Mouse (Mus musculus): ENCODE results near the gene Prkaca.

GRCm38 (mm10) chr8:84001281-84002000 is 28.6 kb downstream of the Prkaca start, which contains the start of gene 1700067K01Rik:
- TF ChIP-seq MAX (IDR thresholded peaks at IDR 0.05; ENCODE audit: low read length): no peak
- TF ChIP-seq EP300 (IDR thresholded peaks at IDR 0.05; ENCODE audit: low read depth in 1 of 2, low read length in 2 of 2): no peak

Data from MEL (cell line).